Mouse (Mus musculus) layer of hippocampus, adult 8-10 months (tissue): ENCODE data around the gene Ccnk. TPM values are rescaled to one million over a fixed set of nuclear protein-coding genes. Genes with fewer than 3 reads are reported as not detected.

Experiments used
- DNase-seq, 2 experiments: peaks; one replicate each; pipeline ENCODE4 v3.0.0; 2022; ENCODE audit warnings: low spot score in 2 of 2
- total RNA-seq, 4 experiments: library from RNA; stranded (reverse); gene quantifications; 2 replicates each; pipeline ENCODE4 v1.2.4; 2022

Ccnk gene
- 10 to 100 TPM; 31.6 to 35.5 (median 34.2) TPM for total RNA-seq

DNA sequence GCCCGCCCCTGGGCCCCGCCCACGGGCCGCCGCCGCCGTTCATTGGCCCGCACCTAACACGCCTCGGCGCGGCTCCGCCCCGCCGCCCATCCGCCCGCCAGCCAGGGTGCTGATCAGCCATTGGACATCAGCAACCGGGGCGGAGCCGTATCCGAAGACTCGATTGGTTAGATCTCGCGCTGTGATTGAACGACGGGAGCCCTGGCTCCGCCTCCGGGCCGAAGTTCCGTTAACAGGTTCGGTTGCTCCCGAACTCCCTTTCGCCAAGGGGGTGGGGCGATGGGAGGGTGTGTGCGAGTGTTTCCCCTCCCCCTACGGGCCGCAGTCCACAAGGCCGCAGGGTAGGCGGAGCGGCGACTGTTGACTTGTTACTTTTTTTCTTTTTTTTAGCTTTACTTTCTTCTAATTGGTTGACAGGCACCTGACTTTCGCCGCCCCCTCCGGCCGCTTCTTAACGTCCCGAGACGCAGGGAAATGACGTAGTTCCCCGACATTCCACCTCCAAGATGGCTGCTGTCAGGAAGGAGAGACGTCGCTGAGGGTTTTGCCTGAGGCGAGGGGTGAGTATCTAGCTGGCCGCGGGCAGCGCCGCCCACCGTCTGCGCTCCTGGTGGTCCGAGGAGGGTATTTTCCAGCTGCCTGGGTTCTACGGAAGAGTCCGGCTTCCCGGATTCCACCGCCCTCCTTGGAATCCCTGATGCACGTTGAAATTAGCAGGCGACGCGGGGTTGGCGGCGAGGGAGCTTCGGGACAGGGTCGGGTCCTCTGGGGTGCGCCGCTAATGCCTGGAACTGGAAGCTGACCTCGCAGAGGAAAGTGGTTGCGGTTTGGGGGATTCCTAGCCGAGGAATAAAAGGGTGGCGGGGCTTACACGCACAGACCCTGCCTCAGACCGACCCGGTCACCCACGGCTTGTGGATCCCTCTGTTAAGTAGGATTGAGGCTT, at the start of gene Ccnk:
Gene Ccnk (plus strand): TSS at position 259 of the 946 bp plus-strand sequence.
- peak; percentile 99 to 100 for DNase-seq

GRCm38 (mm10) chr12:108132450-108133070, 46.8 kb upstream of the Ccnk start:
- DNase-seq = no peak

DNA sequence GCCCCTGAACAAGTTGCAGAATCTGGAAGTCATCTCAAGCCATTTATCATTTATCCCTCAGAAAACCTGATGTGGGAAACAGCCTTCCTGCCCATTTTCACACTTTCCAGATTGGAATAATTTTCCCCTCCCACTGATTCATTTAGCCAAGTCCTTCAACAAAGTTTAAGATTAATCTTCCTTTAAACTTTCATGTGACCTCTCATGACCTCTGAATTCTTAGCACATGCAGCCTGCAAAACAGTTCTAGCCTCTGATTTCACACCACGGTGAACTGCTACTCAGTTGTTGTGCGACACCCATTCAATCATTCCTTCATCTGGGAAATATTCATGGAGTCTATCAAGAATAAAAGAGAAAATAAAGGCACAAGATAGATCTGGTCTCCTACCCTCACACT, 46.2 kb upstream of the Ccnk start:
- DNase-seq = no peak

DNA sequence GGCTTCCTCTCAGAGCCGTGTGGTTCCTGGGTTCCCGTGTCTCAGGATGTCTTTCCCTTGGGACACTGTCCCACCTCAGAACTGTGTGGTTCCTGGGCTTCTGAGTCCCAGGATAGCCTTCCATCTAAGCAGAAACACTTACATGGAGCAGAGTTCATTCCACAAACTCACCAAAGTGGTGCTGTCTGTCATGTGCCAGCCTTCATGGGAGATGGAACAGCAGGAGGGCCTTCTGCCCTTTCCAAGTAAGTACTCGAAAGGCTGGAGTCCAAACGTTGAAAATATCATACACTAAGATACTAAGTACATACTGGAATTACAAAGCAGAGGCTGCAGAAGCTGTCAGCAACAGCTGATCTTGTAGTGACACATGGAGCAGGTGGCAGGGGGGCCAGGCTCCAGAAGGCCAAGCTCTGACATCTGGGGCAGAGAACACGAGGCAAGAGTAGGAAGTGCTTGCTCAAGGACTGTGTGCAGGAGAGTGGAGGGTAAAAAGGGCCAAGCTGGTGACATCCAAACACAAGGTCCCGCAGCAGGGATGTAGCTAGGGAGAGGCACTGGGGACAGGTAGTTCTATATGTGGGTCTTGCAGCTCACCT, 43.7 kb upstream of the Ccnk start:
- DNase-seq = no peak

DNA sequence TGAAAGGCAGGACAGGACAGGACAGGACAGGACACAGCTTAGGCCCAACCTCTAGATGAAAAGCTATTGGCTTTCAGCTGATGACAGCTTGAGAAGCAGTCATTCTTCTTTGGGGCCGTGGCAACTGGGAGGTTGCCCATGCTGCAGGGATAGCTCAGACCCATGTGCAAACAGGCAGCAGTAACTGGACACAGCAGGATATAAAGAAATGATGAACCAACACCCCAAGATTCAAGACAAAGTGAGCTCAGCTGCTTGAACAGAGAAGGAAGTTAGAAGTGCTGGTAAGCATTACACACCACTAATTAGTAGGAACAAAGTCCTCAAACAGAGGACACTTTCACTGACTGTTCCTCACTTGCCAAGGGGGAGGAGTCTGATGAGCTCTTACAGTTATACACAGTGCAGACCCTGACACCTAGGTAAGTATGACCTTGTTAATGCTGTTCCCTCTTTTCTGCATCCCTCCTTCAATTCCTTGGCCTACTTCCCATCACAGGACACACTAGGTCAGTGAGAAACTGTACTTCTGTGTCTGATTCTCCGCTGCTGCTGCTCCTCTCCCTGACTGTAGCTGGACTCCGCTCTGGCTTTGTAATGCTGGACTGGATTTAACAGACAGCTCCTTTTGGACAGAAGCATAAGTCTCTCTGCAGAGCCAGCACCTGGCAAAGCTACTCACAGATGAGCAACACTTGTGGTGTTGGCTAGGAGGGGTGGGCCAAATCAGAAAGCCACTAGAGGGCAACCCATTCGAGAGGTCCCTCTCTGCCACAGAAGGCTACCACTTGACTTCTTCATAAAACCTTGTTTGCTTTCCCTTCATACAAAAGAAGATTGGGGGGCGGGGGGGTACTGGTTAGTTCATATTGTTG, 35.5 kb upstream of the Ccnk start:
- no peak for DNase-seq

DNA sequence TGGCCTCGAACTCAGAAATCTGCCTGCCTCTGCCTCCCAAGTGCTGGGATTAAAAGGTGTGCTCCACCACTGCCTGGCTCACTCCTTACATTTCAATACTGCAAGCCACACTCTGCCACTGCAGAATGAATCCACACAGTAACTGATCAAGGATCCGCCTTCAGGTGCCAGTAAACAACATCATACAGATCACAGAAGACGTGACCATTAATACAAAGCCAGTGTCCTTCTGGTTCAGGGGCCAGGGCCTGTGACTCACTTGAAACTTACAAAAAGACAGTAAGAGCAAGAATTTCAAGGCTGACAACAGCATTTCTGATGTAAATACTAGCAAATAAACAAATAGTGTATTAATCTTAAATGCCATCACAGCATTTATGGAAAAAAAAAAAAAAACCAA, 34.2 kb upstream of the Ccnk start:
- DNase-seq = no peak

- DNase-seq = no peak
These were observed 29.6 kb upstream of the Ccnk start for GRCm38 (mm10) chr12:108149764-108150163.

DNA sequence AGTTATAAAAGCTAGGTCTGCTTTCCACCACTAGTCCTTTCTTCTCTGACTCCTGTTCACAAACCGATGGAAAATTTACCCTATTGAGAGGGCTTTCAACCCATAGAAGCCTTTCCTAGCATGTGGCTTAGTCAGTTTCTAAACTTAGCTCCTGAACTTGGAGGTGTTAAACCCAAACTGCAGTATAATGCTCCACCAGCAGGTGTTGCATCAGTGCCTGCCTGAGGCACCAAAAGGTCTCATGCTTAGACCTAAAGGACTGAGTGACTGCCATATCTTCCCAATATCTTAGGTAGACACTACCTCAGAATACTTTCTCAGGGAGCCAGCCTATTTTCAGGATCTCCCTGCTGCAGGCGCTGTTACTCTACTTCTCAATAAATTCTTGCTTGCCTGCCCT, 26.6 kb upstream of the Ccnk start:
- no peak for DNase-seq

DNA sequence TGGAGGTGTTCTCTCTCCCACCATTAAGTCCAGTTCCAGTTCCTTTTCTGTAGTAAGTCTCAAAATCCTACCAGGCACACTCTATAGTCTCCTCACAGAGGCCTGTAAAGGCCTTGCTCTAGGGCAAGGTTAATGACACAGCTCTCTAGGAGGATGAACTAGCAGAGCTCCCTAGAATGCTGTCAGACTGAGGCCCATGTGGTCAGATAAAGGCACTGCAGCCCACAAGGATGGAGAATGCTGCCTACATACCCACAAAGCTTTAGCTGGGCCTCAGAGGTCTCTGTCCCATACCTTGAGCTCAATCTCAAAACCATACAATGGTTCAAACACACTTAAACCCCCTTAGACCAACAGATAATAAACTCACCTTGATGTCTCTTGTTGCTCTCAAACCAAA, 19.5 kb upstream of the Ccnk start:
- DNase-seq = no peak

DNA sequence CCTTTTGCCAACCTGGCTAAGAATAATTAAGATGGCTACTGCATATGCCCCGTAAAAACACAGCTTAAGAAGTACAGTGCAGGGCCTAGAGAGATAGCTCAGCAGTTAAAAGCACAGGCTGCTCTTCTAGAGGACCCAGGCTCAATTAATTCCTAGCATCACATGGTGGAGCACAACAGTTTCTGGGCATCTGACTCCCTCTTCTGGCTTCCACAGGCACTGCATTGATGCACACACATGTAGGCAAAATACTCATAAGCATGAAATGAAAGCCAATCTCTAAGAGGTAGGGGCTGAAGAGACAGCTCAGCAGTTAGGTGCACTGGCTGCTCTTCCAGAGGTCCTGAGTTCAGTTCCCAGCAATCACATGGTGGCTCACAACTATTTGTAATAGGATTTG, 17.3 kb upstream of the Ccnk start:
- peak in 1 of 2 experiments; percentile 36 for DNase-seq

DNA sequence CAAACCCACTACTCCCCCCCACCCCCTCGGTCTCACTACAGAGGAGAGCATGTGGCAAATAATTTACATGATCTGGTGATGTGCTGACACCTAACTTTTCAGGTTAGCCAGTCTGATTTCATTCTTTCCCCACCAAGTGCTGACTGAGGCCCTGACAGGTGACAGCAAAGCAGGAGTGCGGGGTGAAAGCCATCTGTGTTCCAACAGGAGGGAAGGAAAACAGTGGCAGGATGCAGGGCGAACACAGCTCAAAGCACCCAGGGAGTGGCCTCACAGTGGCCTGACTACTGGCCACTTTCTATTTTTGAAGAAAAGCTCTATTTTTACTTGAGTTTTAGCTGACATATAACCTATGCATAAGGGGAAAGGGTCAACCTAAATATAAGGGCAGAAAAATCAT, 15.7 kb upstream of the Ccnk start:
- DNase-seq = no peak

GRCm38 (mm10) chr12:108168909-108169308, 10.5 kb upstream of the Ccnk start:
- DNase-seq = no peak

DNA sequence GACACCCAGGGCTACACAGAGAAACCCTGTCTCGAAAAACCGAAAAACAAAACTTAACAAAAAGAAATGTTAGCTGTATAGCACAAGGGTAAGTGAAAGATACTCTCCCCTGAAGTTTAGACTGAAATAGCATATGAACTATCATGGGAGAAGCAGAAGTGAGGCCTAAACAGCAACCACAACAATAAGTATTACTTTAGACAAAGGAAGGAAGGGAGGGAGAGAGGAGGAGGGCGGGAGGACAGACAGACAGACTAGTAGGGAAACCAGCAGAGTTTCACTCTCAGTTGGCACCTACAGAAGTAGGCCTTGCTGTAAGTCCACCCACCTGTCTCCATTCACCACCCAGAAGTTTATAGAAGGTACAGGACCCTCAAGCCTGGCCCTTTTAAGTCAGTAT, 8.9 kb upstream of the Ccnk start:
- no peak for DNase-seq

GRCm38 (mm10) chr12:108171336-108171735, 8.0 kb upstream of the Ccnk start:
- DNase-seq = no peak

DNA sequence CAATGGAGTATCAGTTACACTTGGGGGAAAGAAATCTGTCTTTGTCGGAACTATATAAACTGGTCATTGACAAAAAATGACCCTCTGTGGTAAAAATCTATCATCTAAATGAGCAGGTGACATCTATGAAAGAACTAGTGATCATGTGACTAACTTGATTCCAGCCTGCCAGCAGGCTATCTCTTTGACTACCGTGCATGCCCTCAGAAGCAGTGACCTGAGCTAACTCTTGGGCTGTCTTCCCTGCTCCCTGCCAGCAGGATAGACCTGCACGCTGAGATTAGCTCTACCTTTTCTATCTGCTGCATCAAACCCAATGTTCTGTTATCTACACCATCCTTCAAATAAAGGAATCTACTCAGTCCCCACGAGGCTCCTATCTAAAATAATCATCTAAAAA, 6.7 kb upstream of the Ccnk start:
- DNase-seq = no peak

DNA sequence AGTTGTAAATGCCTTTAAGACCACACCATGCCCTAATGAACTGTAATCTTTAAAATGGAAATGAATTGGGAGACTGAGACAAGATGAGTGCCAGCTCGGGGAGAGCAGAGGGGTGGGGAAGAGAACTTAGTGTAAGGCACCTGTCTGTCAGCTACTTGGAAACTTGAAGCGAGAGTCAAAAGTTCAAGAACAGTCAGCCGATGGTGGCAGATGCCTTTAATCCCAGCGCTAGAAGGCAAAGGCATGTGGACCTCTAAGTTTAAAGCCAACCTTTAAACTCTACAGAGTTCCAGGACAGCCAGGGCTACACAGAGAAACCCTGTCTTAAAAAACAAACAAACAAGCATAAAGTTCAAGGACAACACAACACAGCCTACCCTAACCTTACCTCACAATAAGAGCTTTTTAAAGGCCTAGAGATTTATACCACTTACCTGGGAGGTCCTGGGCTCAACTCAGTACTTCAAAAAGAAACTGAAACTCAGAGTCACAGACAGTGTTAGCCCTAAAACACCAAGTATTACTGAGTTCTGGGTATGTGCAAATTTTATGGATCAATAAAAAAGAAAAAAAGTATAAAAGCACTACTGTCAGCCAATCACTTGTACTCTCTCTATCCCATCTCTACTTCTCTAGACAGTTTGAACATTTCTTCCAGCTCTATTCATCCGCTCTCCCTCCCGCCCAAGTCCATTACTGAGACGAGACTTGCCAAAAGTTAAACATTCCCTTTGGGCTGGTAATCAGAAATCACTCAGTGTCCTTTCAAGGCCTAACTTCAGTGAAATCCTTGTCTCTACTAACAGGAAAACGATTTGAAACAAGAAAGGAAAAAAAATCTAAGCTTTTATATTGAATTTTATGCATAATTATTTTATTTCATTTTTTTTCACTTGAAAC, 4.5 kb upstream of the Ccnk start:
- no peak for DNase-seq

GRCm38 (mm10) chr12:108176366-108176765, 3.0 kb upstream of the Ccnk start:
- no peak for DNase-seq

DNA sequence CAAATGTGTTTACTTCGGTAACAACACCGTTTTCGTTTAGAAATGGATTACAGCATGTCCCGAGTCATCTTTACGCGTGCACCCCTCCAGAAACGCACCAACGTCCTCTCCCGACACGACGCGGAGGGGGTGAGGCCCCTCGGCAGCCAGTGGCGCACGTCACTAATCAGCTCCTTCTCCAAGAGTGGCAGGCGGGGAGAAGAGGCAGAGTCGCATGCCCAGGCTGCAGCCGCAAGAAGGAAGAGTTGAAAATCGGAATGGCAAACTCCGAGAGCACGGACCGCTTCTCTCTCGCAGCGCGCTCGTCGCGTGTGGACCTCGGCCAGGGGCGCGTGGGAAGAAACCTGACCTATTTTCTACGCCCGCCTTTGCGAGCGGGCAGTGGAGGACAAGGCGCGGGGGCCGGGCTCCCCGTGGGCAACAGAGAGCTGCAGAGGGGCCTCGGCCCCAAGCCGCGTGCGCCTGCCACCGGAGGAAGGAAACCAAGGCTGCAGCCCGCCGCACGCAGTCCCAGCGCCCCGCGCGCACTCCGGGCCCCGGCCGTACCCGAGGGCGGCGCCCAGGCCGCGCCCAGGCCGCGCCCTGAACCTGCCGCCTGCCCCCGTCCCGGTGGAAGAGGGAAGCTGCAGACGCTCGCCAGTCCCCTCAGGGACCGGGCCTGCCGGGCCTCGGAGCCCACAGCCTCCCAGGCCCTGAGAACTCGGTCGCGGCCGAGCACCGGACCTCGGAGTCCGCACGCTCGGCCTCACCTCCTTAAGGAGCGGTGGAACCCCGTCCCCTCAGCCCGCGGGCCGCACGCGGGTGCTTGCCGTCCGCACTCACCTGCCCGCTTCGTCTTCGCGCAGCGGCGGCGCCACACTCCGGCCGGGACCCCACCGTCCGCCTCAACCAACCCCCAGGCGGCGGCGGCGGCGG, 791 bp upstream of the Ccnk start:
- DNase-seq = peak; percentile 53 to 54

GRCm38 (mm10) chr12:108179246-108179320, 296 bp upstream of the Ccnk start, which contains the start of gene Setd3:
Gene Setd3, minus strand, starts transcription at chr12:108179314.
- no peak for DNase-seq

DNA sequence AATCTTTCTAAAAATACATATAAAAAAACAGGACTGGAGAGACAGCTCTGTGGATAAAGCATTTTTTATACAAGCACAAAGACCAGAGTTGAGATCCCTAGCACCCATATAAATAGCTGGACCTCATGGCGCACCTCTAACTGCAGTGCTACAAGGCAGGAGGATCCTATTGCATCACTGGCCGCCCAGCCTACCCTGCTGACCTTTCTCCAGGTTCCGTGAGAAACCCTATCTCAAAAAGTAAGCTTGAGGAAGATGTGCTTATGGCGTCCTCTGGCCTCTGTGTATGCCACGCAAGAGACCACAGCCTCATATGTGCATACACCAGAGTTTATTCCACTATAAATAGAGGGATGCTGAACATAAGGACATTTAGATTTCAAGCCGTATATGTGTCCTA, 2.3 kb downstream of the Ccnk start:
- no peak for DNase-seq
